Mouse (Mus musculus): Measurements from ENCODE around the gene Lrr1.

- TF ChIP-seq CTCF (IDR thresholded peaks at IDR 0.05; ENCODE audit: control insufficient read depth, insufficient read depth, insufficient replicate concordance, low read depth, low read length) (no peak), POLR2A (IDR thresholded peaks at IDR 0.05; ENCODE audit: control insufficient read depth, low read depth, low read length) (peak; percentile 47; the same call in 1 of the 2 replicates)
Measured at GRCm38 (mm10) chr12:69196444-69197377, 28.1 kb downstream of the Lrr1 start, which contains the start of gene Gm49383.
